Mouse (Mus musculus) spleen, postnatal 10 days (tissue): ENCODE results near the gene Tex19.2.
"Not testable (repeated sequence)": the region's sequence is repeated elsewhere in the genome, so short reads cannot be mapped to it uniquely, and the experiment has no call there.

ENCODE experiments used
- DNase-seq, 2 experiments: peaks; one replicate each; pipeline ENCODE4 v3.0.0; 2021 to 2022; ENCODE audit warnings: low spot score in 2 of 2

Tex19.2 gene

GRCm38 (mm10) chr11:121111601-121112000 lies 6.9 kb downstream of the Tex19.2 start:
- no peak for DNase-seq

- no peak for DNase-seq
Measured at GRCm38 (mm10) chr11:121111051-121111450, 7.4 kb downstream of the Tex19.2 start.

GRCm38 (mm10) chr11:121109986-121110385 lies 8.5 kb downstream of the Tex19.2 start:
- DNase-seq = peak in 1 of 2 experiments; percentile 20

- no peak for DNase-seq
Measured at GRCm38 (mm10) chr11:121108061-121108460, 10.4 kb downstream of the Tex19.2 start.

GRCm38 (mm10) chr11:121107242-121107641 lies 11.2 kb downstream of the Tex19.2 start:
- DNase-seq = not testable (repeated sequence)

- no peak for DNase-seq
Measured at GRCm38 (mm10) chr11:121101124-121101805, 17.2 kb downstream of the Tex19.2 start.

- DNase-seq = no peak
Measured at GRCm38 (mm10) chr11:121100692-121101091, 17.8 kb downstream of the Tex19.2 start.

- no peak for DNase-seq
Measured at GRCm38 (mm10) chr11:121099762-121100161, 18.7 kb downstream of the Tex19.2 start.

GRCm38 (mm10) chr11:121092606-121093585 lies 25.6 kb downstream of the Tex19.2 start:
- DNase-seq = no peak

- DNase-seq = no peak
Measured at GRCm38 (mm10) chr11:121090943-121091342, 27.5 kb downstream of the Tex19.2 start.

- DNase-seq = no peak
Measured at GRCm38 (mm10) chr11:121089756-121090546, 28.5 kb downstream of the Tex19.2 start.

- DNase-seq = no peak
Measured at GRCm38 (mm10) chr11:121088997-121089396, 29.5 kb downstream of the Tex19.2 start.

- DNase-seq = no peak
Measured at GRCm38 (mm10) chr11:121086296-121086695, 32.2 kb downstream of the Tex19.2 start.

- DNase-seq = no peak
Measured at GRCm38 (mm10) chr11:121085181-121085580, 33.3 kb downstream of the Tex19.2 start.

- peak in 1 of 2 experiments; percentile 63 for DNase-seq
Measured at GRCm38 (mm10) chr11:121082857-121083500, 35.5 kb downstream of the Tex19.2 start.

GRCm38 (mm10) chr11:121082250-121082649 lies 36.2 kb downstream of the Tex19.2 start:
- no peak for DNase-seq

GRCm38 (mm10) chr11:121081120-121081519 lies 37.4 kb downstream of the Tex19.2 start, which contains the start of gene Sectm1a:
TSS of gene Sectm1a (minus strand) at chr11:121081220.
- no peak for DNase-seq

- no peak for DNase-seq
Measured at GRCm38 (mm10) chr11:121080330-121080729, 38.1 kb downstream of the Tex19.2 start.

- DNase-seq = no peak
Measured at GRCm38 (mm10) chr11:121075655-121076054, 42.8 kb downstream of the Tex19.2 start.

GRCm38 (mm10) chr11:121069662-121070061 lies 48.8 kb downstream of the Tex19.2 start:
- DNase-seq = not testable (repeated sequence)

GRCm38 (mm10) chr11:121067895-121068294 lies 50.6 kb downstream of the Tex19.2 start:
- no peak for DNase-seq
